Mouse (Mus musculus): ENCODE data around the gene Rfx7. TPM values are rescaled to one million over a fixed set of nuclear protein-coding genes. Genes with fewer than 3 reads are reported as not detected.
"Not testable (repeated sequence)": the region's sequence is repeated elsewhere in the genome, so short reads cannot be mapped to it uniquely, and the experiment has no call there.

The Rfx7 gene
- total and polyA plus RNA-seq, 2 experiments from 2014 or later: 10.8 to 44.8 TPM

- Histone ChIP-seq H3K4me3 (ENCODE audit: low read depth, low read length) (no peak overlapping the region), H3K36me3 (ENCODE audit: insufficient read depth) (peaks cover 2% of the 10 kb centered on the region; the same call in 1 of the 2 replicates), H3K27me3 (ENCODE audit: insufficient read depth, low read length) (no peaks in the 10 kb centered on the region), H3K4me1 (ENCODE audit: insufficient read depth) (no peaks in the 10 kb centered on the region), H3K9me3 (ENCODE audit: low read length) (no peaks in the 10 kb centered on the region), H3K27ac (ENCODE audit: low read depth, low read length) (no peak overlapping the region), H3K9ac (no peak overlapping the region), H3K4me2 (ENCODE audit: low read depth) (no peak overlapping the region)
- ATAC-seq: no peak
- no peak for TF ChIP-seq CTCF (IDR thresholded peaks at IDR 0.05; ENCODE audit: low read depth)
- DNase-seq: no peak
Observed at GRCm38 (mm10) chr9:72592016-72592415, 60.0 kb downstream of the Rfx7 start.

DNA sequence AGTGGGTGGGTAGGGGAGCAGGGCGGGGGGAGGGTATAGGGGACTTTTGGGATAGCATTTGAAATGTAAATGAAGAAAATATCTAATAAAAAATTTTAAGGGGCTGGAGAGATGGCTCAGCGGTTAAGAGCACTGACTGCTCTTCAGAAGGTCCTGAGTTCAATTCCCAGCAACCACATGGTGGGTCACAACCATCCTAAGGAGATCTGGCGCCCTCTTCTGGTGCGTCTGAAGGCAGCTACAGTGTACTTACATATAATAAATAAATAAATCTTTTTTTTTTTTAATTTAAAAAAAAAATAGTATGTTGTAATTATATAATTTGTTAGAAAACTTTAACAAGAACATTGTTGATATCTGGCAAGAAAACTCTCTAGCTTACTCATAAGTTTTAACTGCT is 62.6 kb downstream of the Rfx7 start:
- H3K36me3 ChIP-seq (ENCODE audit: insufficient read depth); H3K9ac ChIP-seq; H3K4me1 ChIP-seq (ENCODE audit: insufficient read depth); H3K27me3 ChIP-seq (ENCODE audit: insufficient read depth, low read length); ATAC-seq; DNase-seq; H3K27ac ChIP-seq (ENCODE audit: low read depth, low read length); H3K4me2 ChIP-seq (ENCODE audit: low read depth); H3K4me3 ChIP-seq (ENCODE audit: low read depth, low read length); H3K9me3 ChIP-seq (ENCODE audit: low read length): not testable (repeated sequence)
- WGBS: 77% methylated on average over 4 of the region's 4 CpGs
- TF ChIP-seq CTCF (IDR thresholded peaks at IDR 0.05; ENCODE audit: low read depth): 0 out of 2 replicates have a peak, but pooled peaks have one; percentile 16

DNA sequence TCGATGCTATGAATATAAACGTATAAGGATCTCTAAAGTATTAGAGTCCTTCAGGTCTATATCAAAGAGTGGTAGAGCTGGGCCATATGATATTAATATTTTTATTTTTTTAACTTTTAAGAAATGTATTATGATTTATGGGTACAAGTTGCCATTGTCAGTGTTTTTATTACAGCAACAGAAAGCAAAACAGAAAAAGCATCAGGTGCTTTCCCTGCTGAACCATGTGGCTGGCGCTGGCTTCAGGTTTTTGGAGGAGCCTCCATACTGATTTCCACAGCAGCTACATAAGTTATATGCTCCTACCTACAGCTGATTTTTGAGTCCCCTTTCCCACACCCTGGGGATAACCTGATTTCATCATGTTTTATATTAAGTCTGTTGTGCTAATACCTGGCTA is 68.1 kb downstream of the Rfx7 start:
- Histone ChIP-seq H3K9ac (no peak overlapping the region), H3K4me3 (ENCODE audit: low read depth, low read length) (no peak overlapping the region), H3K4me1 (ENCODE audit: insufficient read depth) (no peaks in the 10 kb centered on the region), H3K9me3 (ENCODE audit: low read length) (no peaks in the 10 kb centered on the region), H3K4me2 (ENCODE audit: low read depth) (no peak overlapping the region), H3K27ac (ENCODE audit: low read depth, low read length) (no peak overlapping the region), H3K27me3 (ENCODE audit: insufficient read depth, low read length) (no peaks in the 10 kb centered on the region), H3K36me3 (ENCODE audit: insufficient read depth) (peaks cover 8% of the 10 kb centered on the region; the same call in 1 of the 2 replicates)
- WGBS: 93% methylated on average over 3 of the region's 3 CpGs
- ATAC-seq: no peak
- no peak for DNase-seq
- TF ChIP-seq CTCF (IDR thresholded peaks at IDR 0.05; ENCODE audit: low read depth): no peak

- Histone ChIP-seq H3K36me3 (ENCODE audit: insufficient read depth) (peaks cover 13% of the 10 kb centered on the region), H3K9me3 (ENCODE audit: low read length) (no peaks in the 10 kb centered on the region), H3K27me3 (ENCODE audit: insufficient read depth, low read length) (no peaks in the 10 kb centered on the region), H3K4me1 (ENCODE audit: insufficient read depth) (no peaks in the 10 kb centered on the region), H3K4me2 (ENCODE audit: low read depth) (no peak overlapping the region), H3K4me3 (ENCODE audit: low read depth, low read length) (no peak overlapping the region), H3K9ac (no peak overlapping the region), H3K27ac (ENCODE audit: low read depth, low read length) (no peak overlapping the region)
- DNase-seq (no peak), ATAC-seq (no peak)
- TF ChIP-seq CTCF (IDR thresholded peaks at IDR 0.05; ENCODE audit: low read depth): no peak
Observed at GRCm38 (mm10) chr9:72609771-72610170, 77.7 kb downstream of the Rfx7 start.

DNA sequence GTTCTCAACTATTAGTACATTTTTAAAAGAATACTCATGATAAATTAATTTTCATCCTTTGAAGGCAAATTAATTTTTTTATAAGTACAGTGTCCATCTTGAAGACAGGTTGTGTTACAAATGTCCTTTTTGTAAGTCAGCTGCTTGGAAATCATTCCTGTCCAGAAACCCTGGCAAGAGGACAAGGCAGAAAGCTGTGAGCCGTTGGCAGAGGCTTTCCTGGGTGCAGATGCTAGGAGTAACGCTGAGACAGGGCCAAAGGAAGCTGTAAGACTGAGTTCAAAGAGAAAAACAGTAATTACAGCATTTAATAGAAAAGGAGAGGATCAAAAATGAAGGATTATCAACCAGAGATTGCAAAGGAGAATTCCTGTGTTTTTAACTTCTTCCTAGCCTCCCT is 81.8 kb downstream of the Rfx7 start:
- Histone ChIP-seq H3K9ac (no peak overlapping the region), H3K4me1 (ENCODE audit: insufficient read depth) (no peaks in the 10 kb centered on the region), H3K27ac (ENCODE audit: low read depth, low read length) (no peak overlapping the region), H3K27me3 (ENCODE audit: insufficient read depth, low read length) (no peaks in the 10 kb centered on the region), H3K4me2 (ENCODE audit: low read depth) (no peak overlapping the region), H3K4me3 (ENCODE audit: low read depth, low read length) (no peak overlapping the region), H3K36me3 (ENCODE audit: insufficient read depth) (peaks cover 32% of the 10 kb centered on the region), H3K9me3 (ENCODE audit: low read length) (no peaks in the 10 kb centered on the region)
- no peak for TF ChIP-seq CTCF (IDR thresholded peaks at IDR 0.05; ENCODE audit: low read depth)
- DNase-seq (peak; percentile 36), ATAC-seq (no peak)
- 24% methylated on average over 2 of the region's 2 CpGs for WGBS

- peaks cover 31% of the 10 kb centered on the region for H3K36me3 ChIP-seq (ENCODE audit: insufficient read depth)
- peak; percentile 50 for DNase-seq
Observed at GRCm38 (mm10) chr9:72614786-72615480, 82.9 kb downstream of the Rfx7 start.

DNA sequence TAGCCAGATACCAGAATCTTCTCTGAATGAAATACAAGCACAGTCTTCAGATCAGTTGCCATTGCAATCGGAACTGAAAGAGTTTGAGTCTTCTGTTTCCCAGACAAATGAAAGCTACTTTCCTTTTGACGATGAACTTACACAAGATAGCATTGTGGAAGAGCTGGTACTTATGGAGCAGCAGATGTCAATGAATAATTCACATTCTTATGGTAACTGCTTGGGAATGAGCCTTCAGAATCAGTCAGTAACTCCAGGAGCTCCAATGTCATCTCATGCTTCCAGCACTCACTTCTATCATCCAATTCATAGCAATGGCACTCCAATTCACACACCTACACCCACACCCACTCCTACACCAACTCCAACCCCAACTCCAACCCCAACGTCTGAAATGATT is 86.0 kb downstream of the Rfx7 start:
- DNase-seq: no peak
- Histone ChIP-seq H3K9me3 (ENCODE audit: low read length) (no peaks in the 10 kb centered on the region), H3K27ac (ENCODE audit: low read depth, low read length) (no peak overlapping the region), H3K9ac (no peak overlapping the region), H3K36me3 (ENCODE audit: insufficient read depth) (peaks cover 29% of the 10 kb centered on the region), H3K4me1 (ENCODE audit: insufficient read depth) (no peaks in the 10 kb centered on the region), H3K27me3 (ENCODE audit: insufficient read depth, low read length) (no peaks in the 10 kb centered on the region), H3K4me3 (ENCODE audit: low read depth, low read length) (no peak overlapping the region), H3K4me2 (ENCODE audit: low read depth) (no peak overlapping the region)
- 68% methylated on average over 3 of the region's 3 CpGs for WGBS
- ATAC-seq: peak; percentile 78
- TF ChIP-seq CTCF (IDR thresholded peaks at IDR 0.05; ENCODE audit: low read depth): no peak

More at GRCm38 (mm10) chr9:72614786-72615480, 82.9 kb downstream of the Rfx7 start:
- no peaks in the 10 kb centered on the region for H3K27me3 ChIP-seq (ENCODE audit: insufficient read depth, low read length)
- H3K9me3 ChIP-seq (ENCODE audit: low read length): no peaks in the 10 kb centered on the region
- no peak overlapping the region for H3K9ac ChIP-seq
- H3K4me3 ChIP-seq (ENCODE audit: low read depth, low read length): no peak overlapping the region
- WGBS: 36% methylated on average over 6 of the region's 6 CpGs
- TF ChIP-seq CTCF (IDR thresholded peaks at IDR 0.05; ENCODE audit: low read depth): peak; percentile 60
- no peaks in the 10 kb centered on the region for H3K4me1 ChIP-seq (ENCODE audit: insufficient read depth)
- no peak; the same call in 1 of the 2 replicates for ATAC-seq
- no peak overlapping the region for H3K4me2 ChIP-seq (ENCODE audit: low read depth)
- H3K27ac ChIP-seq (ENCODE audit: low read depth, low read length): no peak overlapping the region

Measured in forebrain, postnatal 0 days (tissue).